Mouse (Mus musculus) embryonic fibroblast, embryonic 13.5 days (primary cell): ENCODE results near the gene F11. TPM values are rescaled to one million over a fixed set of nuclear protein-coding genes. Genes with fewer than 3 reads are reported as not detected.

Experiments
- H3K27ac ChIP-seq: 2 replicates; pipeline ENCODE4 v1.5.1; 2012; ENCODE audit warnings: low read length, control low read depth, inconsistent platforms; ENCODE audit not compliant: insufficient read depth
- H3K4me1 ChIP-seq: 2 replicates; pipeline ENCODE4 v1.6.1; 2011; ENCODE audit warnings: low read length; ENCODE audit not compliant: control insufficient read depth, insufficient read depth
- H3K4me3 ChIP-seq: 2 replicates; pipeline ENCODE4 v1.5.1; 2011; ENCODE audit warnings: mild to moderate bottlenecking, control low read depth, low read length; ENCODE audit not compliant: insufficient read depth
- CTCF ChIP-seq: IDR thresholded peaks from 2 replicates; pipeline ENCODE4 v1.5.1; 2011; ENCODE audit warnings: mild to moderate bottlenecking, control low read depth, low read length, moderate library complexity, borderline replicate concordance; ENCODE audit not compliant: insufficient read depth
- POLR2A ChIP-seq: IDR thresholded peaks from 2 replicates; pipeline ENCODE4 v1.6.1; 2011; ENCODE audit warnings: low read depth, mild to moderate bottlenecking, control low read depth, low read length, moderate library complexity
- polyA plus RNA-seq: library from polyadenylated mRNA; stranded (reverse); fragments of >200 nt; gene quantifications from 2 replicates; pipeline ENCODE4 v1.2.4, GENCODE M21; 2011; ENCODE audit warnings: low read depth; ENCODE audit not compliant: missing spikeins, insufficient read length

Gene F11
- polyA plus RNA-seq, 1 experiment, result not detected

- peak overlapping the region; percentile 84 for H3K27ac ChIP-seq
- no peak overlapping the region for H3K4me3 ChIP-seq
- H3K4me1 ChIP-seq, result peaks cover 2% of the 10 kb centered on the region
- no peak for TF ChIP-seq CTCF
- TF ChIP-seq POLR2A, result no peak
Measured at GRCm38 (mm10) chr8:45201605-45202004, 60.2 kb downstream of the F11 start.

GRCm38 (mm10) chr8:45197294-45197693 lies 64.5 kb downstream of the F11 start:
- Histone ChIP-seq H3K4me3 (no peak overlapping the region), H3K4me1 (peaks cover 2% of the 10 kb centered on the region), H3K27ac (no peak overlapping the region)
- TF ChIP-seq CTCF, result no peak
- TF ChIP-seq POLR2A, result no peak

GRCm38 (mm10) chr8:45195954-45196526 lies 65.8 kb downstream of the F11 start:
- H3K4me1 ChIP-seq, result no peaks in the 10 kb centered on the region; the same call in 1 of the 2 replicates
- TF ChIP-seq POLR2A (no peak), CTCF (no peak)
- no peak overlapping the region for H3K4me3 ChIP-seq
- no peak overlapping the region for H3K27ac ChIP-seq

Other genes starting within 250 kb of the F11 start
- gene Mtnr1a, start 192.9 kb downstream of the F11 start, polyA plus RNA-seq, result 0.76 TPM in 1 of 2 replicates, not detected in the other
- 0.18 and 0.26 TPM in 2 replicates for gene Klkb1, start 32.8 kb upstream of the F11 start, polyA plus RNA-seq
- not detected in 2 replicates for gene Gm45753, start 46.4 kb upstream of the F11 start, polyA plus RNA-seq
- 7.1 and 7.4 TPM in 2 replicates for gene Cyp4v3, start 71.2 kb upstream of the F11 start, polyA plus RNA-seq
- 27.7 and 30.2 TPM in 2 replicates for gene Fam149a, start 120.3 kb upstream of the F11 start, polyA plus RNA-seq
- 5.4 and 6.7 TPM in 2 replicates for gene Tlr3, start 149.0 kb upstream of the F11 start, polyA plus RNA-seq
- 18.0 and 28.5 TPM in 2 replicates for gene Sorbs2, start 245.8 kb upstream of the F11 start, polyA plus RNA-seq